Mouse (Mus musculus): ENCODE results near the gene Tmprss12. TPM values are rescaled to one million over a fixed set of nuclear protein-coding genes. Genes with fewer than 3 reads are reported as not detected.
"Not testable (repeated sequence)": the region's sequence is repeated elsewhere in the genome, so short reads cannot be mapped to it uniquely, and the experiment has no call there.

The Tmprss12 gene
- total and polyA plus RNA-seq, 2 experiments from 2014 or later, result not detected

DNA sequence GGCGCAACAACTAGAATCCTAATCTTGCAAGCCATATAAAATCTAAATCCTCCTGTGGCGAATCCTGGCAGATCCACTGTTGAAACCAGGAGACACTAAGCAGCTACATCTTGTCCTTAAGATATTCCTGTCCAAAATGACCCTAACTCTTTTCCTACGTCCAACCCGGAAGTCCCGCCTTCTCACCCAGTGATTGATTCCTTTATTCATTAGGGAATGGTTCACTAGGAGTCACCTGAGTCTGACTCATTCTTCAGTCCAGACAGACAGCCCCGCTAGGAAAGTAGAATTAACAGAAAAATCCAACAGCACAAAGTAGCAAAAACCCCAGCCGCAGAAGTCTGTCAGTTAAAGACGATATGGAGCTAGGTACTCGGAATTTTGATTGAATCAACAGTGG, 33.3 kb upstream of the Tmprss12 start:
- no peaks in the 10 kb centered on the region for H3K27me3 ChIP-seq (ENCODE audit: insufficient read depth, low read length)
- H3K27ac ChIP-seq, result no peak overlapping the region
- ATAC-seq (no peak), DNase-seq (ENCODE audit: low spot score) (no peak)
- H3K4me2 ChIP-seq (ENCODE audit: low read depth, low read length), result no peak overlapping the region
- no peak for TF ChIP-seq CTCF (IDR thresholded peaks at IDR 0.05; ENCODE audit: low read depth)
- H3K9me3 ChIP-seq (ENCODE audit: low read length), result no peaks in the 10 kb centered on the region
- WGBS, result 93% methylated on average over 9 of the region's 9 CpGs
- H3K36me3 ChIP-seq (ENCODE audit: insufficient read depth, low read length), result peaks cover 39% of the 10 kb centered on the region; the same call in 1 of the 2 replicates
- no peaks in the 10 kb centered on the region for H3K4me1 ChIP-seq (ENCODE audit: insufficient read depth, low read length)
- no peak overlapping the region for H3K4me3 ChIP-seq (ENCODE audit: low read length)
- H3K9ac ChIP-seq (replicated peaks; ENCODE audit: low read length), result no peak overlapping the region

DNA sequence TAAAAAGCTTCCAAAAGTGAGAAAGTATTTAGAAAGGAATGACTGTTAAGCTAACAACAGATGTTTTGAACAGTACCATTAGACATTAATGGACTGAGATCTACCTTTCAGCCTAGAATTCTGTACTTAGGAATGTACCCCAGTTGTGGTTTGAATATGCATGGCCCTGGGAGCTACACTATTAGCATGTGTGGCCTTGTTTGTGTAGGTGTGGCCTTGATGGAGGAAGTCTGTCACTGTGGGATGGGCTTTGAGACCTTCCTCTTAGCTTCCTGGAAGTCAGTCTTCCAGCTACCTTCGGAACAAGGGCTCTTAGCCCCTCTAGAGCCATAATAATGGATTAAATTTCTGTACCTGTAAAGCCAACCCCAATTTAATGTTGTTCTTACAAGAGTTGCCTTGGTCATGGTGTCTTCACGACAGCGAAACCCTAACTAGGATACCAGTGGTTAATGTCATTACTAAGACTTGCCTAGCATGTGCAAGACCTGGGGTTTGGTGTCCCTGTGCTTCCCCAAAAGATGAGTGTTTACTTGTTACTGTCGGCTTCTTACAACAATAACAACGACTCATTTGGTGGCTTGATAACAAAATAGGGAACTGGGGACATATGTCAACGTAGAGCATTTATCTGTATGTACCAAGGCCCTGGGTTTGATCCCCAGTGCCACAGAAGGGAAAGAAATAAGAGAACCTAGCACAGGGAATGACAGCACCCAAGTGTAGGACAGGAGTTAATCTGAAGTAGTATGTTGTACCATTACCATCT, 31.8 kb upstream of the Tmprss12 start:
- Histone ChIP-seq H3K27me3 (ENCODE audit: insufficient read depth, low read length) (no peaks in the 10 kb centered on the region), H3K4me3 (ENCODE audit: low read length) (no peak overlapping the region), H3K36me3 (ENCODE audit: insufficient read depth, low read length) (peaks cover 49% of the 10 kb centered on the region; the same call in 1 of the 2 replicates), H3K9me3 (ENCODE audit: low read length) (no peaks in the 10 kb centered on the region), H3K9ac (replicated peaks; ENCODE audit: low read length) (no peak overlapping the region), H3K27ac (no peak overlapping the region), H3K4me2 (ENCODE audit: low read depth, low read length) (no peak overlapping the region), H3K4me1 (ENCODE audit: insufficient read depth, low read length) (no peaks in the 10 kb centered on the region)
- DNase-seq (ENCODE audit: low spot score) (no peak), ATAC-seq (no peak)
- WGBS, result 95% methylated on average over 6 of the region's 6 CpGs
- no peak for TF ChIP-seq CTCF (IDR thresholded peaks at IDR 0.05; ENCODE audit: low read depth)

DNA sequence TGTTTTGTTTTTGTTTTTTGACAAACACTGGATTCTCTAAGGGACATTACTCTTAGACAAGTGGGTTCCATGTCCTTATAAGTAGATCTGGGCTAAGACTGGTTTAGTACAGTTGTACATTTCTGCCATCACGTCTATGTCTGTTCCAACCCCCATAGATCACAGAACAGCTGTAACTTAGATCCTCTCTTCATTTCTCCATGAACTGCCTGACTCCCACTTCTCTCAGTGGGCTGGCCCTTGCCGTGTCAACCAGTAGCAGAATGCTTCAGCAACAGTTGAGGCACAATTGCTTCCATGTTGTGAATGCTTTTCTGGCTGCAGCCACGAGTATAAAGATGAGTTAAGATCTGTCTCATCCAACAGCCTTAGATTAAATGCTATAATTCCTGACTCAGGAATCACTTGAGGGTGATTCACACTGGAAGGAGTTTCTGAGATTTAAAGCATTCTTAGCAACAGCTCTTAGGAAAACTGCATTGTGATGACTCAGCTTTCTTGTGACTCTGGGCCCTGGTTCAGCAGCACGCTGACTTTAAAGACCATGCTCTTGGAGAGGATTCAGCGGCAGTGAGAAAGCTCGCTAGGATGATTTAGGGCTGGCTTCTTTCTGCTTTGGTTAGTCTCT, 29.4 kb upstream of the Tmprss12 start:
- no peaks in the 10 kb centered on the region for H3K9me3 ChIP-seq (ENCODE audit: low read length)
- no peaks in the 10 kb centered on the region for H3K27me3 ChIP-seq (ENCODE audit: insufficient read depth, low read length)
- ATAC-seq (no peak), DNase-seq (ENCODE audit: low spot score) (no peak)
- no peak for TF ChIP-seq CTCF (IDR thresholded peaks at IDR 0.05; ENCODE audit: low read depth)
- no peak overlapping the region for H3K27ac ChIP-seq
- WGBS, result 85% methylated on average over 6 of the region's 6 CpGs
- H3K4me2 ChIP-seq (ENCODE audit: low read depth, low read length), result no peak overlapping the region
- H3K9ac ChIP-seq (replicated peaks; ENCODE audit: low read length), result no peak overlapping the region
- H3K4me3 ChIP-seq (ENCODE audit: low read length), result no peak overlapping the region
- no peaks in the 10 kb centered on the region for H3K4me1 ChIP-seq (ENCODE audit: insufficient read depth, low read length)
- H3K36me3 ChIP-seq (ENCODE audit: insufficient read depth, low read length), result peaks cover 59% of the 10 kb centered on the region

DNA sequence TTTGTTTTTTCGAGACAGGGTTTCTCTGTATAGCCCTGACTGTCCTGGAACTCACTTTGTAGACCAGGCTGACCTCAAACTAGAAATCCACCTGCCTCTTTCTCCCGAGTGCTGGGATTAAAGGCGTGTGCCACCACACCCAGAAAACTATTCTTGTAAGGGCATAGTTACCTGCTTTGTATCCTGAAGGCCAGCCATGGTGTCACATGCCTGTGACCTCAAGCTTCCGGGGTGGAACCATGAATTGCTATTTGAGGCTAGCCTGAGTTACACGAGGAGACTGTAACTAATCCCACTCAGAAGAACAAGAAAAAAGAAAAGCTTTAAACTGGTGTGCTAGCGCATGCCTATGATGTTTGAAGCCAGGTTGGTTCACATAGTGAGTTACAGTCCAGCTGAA, 24.3 kb upstream of the Tmprss12 start:
- no peaks in the 10 kb centered on the region for H3K4me1 ChIP-seq (ENCODE audit: insufficient read depth, low read length)
- H3K9me3 ChIP-seq (ENCODE audit: low read length), result no peaks in the 10 kb centered on the region
- H3K36me3 ChIP-seq (ENCODE audit: insufficient read depth, low read length), result peaks cover 44% of the 10 kb centered on the region
- H3K4me2 ChIP-seq (ENCODE audit: low read depth, low read length), result no peak overlapping the region
- H3K27me3 ChIP-seq (ENCODE audit: insufficient read depth, low read length), result no peaks in the 10 kb centered on the region
- H3K9ac ChIP-seq (replicated peaks; ENCODE audit: low read length), result no peak overlapping the region
- no peak for ATAC-seq
- no peak overlapping the region for H3K27ac ChIP-seq
- no peak for DNase-seq (ENCODE audit: low spot score)
- no peak overlapping the region for H3K4me3 ChIP-seq (ENCODE audit: low read length)
- 92% methylated on average over 6 of the region's 6 CpGs for WGBS
- no peak for TF ChIP-seq CTCF (IDR thresholded peaks at IDR 0.05; ENCODE audit: low read depth)

DNA sequence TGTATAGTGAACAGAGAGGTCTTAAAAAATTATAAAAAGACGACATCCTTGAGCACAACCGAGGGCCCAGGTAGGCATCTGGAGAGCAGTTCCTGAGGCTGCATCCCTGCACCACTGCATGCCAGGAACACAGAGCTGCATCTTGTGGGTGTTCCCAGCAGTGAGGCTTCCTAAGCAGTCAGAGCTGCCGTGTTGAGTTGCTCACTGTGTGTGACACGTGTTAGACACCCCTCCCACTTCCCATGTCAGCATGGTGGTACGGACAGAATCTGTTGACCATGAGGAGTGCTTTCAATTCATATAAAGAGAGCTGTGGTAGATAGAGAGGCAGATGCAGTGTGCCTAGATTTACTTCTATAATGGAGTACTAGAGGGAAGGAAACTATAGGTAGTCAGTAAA, 23.3 kb upstream of the Tmprss12 start:
- DNase-seq (ENCODE audit: low spot score) (no peak), ATAC-seq (no peak)
- WGBS, result 81% methylated on average over 5 of the region's 5 CpGs
- TF ChIP-seq CTCF (IDR thresholded peaks at IDR 0.05; ENCODE audit: low read depth), result no peak
- Histone ChIP-seq H3K4me2 (ENCODE audit: low read depth, low read length) (no peak overlapping the region), H3K4me3 (ENCODE audit: low read length) (no peak overlapping the region), H3K27me3 (ENCODE audit: insufficient read depth, low read length) (no peaks in the 10 kb centered on the region), H3K4me1 (ENCODE audit: insufficient read depth, low read length) (no peaks in the 10 kb centered on the region), H3K9me3 (ENCODE audit: low read length) (no peaks in the 10 kb centered on the region), H3K9ac (replicated peaks; ENCODE audit: low read length) (no peak overlapping the region), H3K27ac (no peak overlapping the region), H3K36me3 (ENCODE audit: insufficient read depth, low read length) (peaks cover 42% of the 10 kb centered on the region)

DNA sequence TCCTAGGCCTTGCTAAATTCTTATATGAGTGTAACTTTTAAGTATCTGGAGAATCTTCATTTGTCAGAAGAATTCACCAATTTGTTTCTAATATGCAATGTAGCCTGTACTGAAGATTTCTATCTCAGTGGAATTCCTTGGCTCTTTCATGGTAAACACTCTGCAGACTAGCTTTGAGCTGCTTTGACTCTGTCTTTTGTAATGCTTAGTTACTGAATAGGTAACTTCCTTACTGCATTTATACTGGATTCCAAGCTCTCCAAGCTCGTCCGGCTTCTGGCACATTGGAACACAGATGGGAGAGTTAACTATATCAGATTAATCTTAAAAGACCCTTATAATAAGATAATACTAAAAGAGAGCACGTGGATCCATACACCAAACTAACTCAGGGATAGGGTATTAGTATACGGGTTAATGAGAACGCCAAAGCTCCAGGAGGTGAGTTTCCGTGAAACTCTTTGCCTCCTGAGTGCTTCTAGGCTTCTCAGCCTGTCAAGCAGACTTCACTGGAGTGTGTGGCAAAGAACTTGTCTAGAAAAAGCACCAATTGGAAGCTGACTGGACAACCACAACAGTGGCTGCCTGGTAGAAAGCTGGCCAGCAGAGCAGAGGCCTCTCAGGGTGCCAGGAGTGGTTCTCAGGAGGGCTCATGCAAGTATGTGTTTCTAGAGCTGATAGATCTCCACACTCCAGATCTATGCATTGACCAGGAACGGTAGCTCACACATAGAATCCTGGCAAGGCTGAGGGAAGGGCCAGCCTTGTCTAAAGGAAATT, 21.8 kb upstream of the Tmprss12 start:
- Histone ChIP-seq H3K27me3 (ENCODE audit: insufficient read depth, low read length) (no peaks in the 10 kb centered on the region), H3K4me3 (ENCODE audit: low read length) (no peak overlapping the region), H3K4me1 (ENCODE audit: insufficient read depth, low read length) (no peaks in the 10 kb centered on the region), H3K4me2 (ENCODE audit: low read depth, low read length) (no peak overlapping the region), H3K27ac (no peak overlapping the region), H3K9ac (replicated peaks; ENCODE audit: low read length) (no peak overlapping the region), H3K36me3 (ENCODE audit: insufficient read depth, low read length) (peaks cover 32% of the 10 kb centered on the region), H3K9me3 (ENCODE audit: low read length) (no peaks in the 10 kb centered on the region)
- no peak for TF ChIP-seq CTCF (IDR thresholded peaks at IDR 0.05; ENCODE audit: low read depth)
- DNase-seq (ENCODE audit: low spot score) (no peak), ATAC-seq (no peak)
- 94% methylated on average over 7 of the region's 7 CpGs for WGBS

DNA sequence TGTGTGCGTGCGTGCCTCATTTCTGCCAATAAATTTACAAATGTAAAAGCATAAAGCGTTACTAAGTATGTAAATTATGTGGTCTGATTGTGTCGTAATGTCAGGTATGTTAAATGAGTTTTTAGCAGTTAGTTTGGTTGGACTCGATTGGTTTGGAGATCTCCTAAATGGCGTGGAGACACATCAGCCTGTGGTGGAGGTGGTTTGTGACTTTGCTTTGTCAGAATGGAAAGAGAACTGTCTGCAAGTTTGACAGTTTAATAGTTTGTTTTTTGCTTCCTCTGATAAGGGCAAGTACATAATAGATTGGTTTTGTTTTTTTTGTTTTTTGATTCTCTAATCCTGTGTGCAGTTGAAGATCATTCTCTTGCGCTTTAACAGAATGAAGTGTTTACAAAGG, 20.3 kb upstream of the Tmprss12 start:
- not testable (repeated sequence) for H3K27ac ChIP-seq; H3K9ac ChIP-seq (replicated peaks; ENCODE audit: low read length); H3K4me2 ChIP-seq (ENCODE audit: low read depth, low read length); H3K9me3 ChIP-seq (ENCODE audit: low read length); H3K4me1 ChIP-seq (ENCODE audit: insufficient read depth, low read length); ATAC-seq; H3K27me3 ChIP-seq (ENCODE audit: insufficient read depth, low read length); DNase-seq (ENCODE audit: low spot score); H3K4me3 ChIP-seq (ENCODE audit: low read length)
- WGBS, result 89% methylated on average over 5 of the region's 7 CpGs
- peaks cover 17% of the 10 kb centered on the region for H3K36me3 ChIP-seq (ENCODE audit: insufficient read depth, low read length)
